Mouse (Mus musculus): ENCODE results near the gene Vax1. TPM values are rescaled to one million over a fixed set of nuclear protein-coding genes. Genes with fewer than 3 reads are reported as not detected.

The Vax1 gene
- polyA plus RNA-seq, 1 experiment from 2014 or later, result not detected

GRCm38 (mm10) chr19:59184000-59184399 is 14.1 kb upstream of the Vax1 start:
- ATAC-seq (ENCODE audit: insufficient number of reproducible peaks, insufficient read depth, low FRiP score, low read depth), result no peak

GRCm38 (mm10) chr19:59173341-59174015 is 3.6 kb upstream of the Vax1 start:
- Histone ChIP-seq H3K36me3 (ENCODE audit: control insufficient read depth, insufficient read depth, low read length) (no peaks in the 10 kb centered on the region), H3K9ac (ENCODE audit: low read length) (no peak overlapping the region), H3K4me2 (ENCODE audit: low read length) (no peak overlapping the region), H3K4me1 (ENCODE audit: control insufficient read depth in 2 of 2, insufficient read depth in 2 of 2, low read length in 2 of 2) (peaks cover 4 to 10% of the 10 kb centered on the region in 2 experiments; a peak in 3 of 4 replicates), H3K27me3 (ENCODE audit: control insufficient read depth, insufficient read depth, low read length) (peaks cover 92% of the 10 kb centered on the region), H3K27ac (replicated peaks in 1 of 2; ENCODE audit: control insufficient read depth in 1 of 2, insufficient read depth in 1 of 2, low read depth in 2 of 2, low read length in 2 of 2) (no peak overlapping the region), H3K9me3 (ENCODE audit: control insufficient read depth, low read length) (no peaks in the 10 kb centered on the region), H3K4me3 (ENCODE audit: control insufficient read depth in 1 of 2, insufficient read depth in 1 of 2, low read depth in 1 of 2, low read length in 2 of 2) (no peak overlapping the region)
- 18% methylated on average over 6 of the region's 6 CpGs for WGBS
- ATAC-seq (ENCODE audit: insufficient number of reproducible peaks, insufficient read depth, low FRiP score, low read depth), result no peak

More at GRCm38 (mm10) chr19:59184000-59184399, 14.1 kb upstream of the Vax1 start:
- peaks cover 48% of the 10 kb centered on the region for H3K27me3 ChIP-seq (ENCODE audit: control insufficient read depth, insufficient read depth, low read length)
- H3K4me1 ChIP-seq (ENCODE audit: control insufficient read depth in 2 of 2, insufficient read depth in 2 of 2, low read length in 2 of 2), result peaks cover 0 to 2% of the 10 kb centered on the region in 2 experiments; a peak in 3 of 4 replicates
- 18% methylated on average over 3 of the region's 3 CpGs for WGBS
- H3K4me3 ChIP-seq (ENCODE audit: control insufficient read depth in 1 of 2, insufficient read depth in 1 of 2, low read depth in 1 of 2, low read length in 2 of 2), result no peak overlapping the region
- H3K36me3 ChIP-seq (ENCODE audit: control insufficient read depth, insufficient read depth, low read length), result no peaks in the 10 kb centered on the region
- no peak overlapping the region for H3K9ac ChIP-seq (ENCODE audit: low read length)
- no peaks in the 10 kb centered on the region for H3K9me3 ChIP-seq (ENCODE audit: control insufficient read depth, low read length)
- no peak overlapping the region for H3K27ac ChIP-seq (replicated peaks in 1 of 2; ENCODE audit: control insufficient read depth in 1 of 2, insufficient read depth in 1 of 2, low read depth in 2 of 2, low read length in 2 of 2)
- H3K4me2 ChIP-seq (ENCODE audit: low read length), result no peak overlapping the region

- H3K4me2 ChIP-seq (ENCODE audit: low read length), result no peak overlapping the region
- H3K9ac ChIP-seq (ENCODE audit: low read length), result no peak overlapping the region
- no peak overlapping the region for H3K27ac ChIP-seq (replicated peaks in 1 of 2; ENCODE audit: control insufficient read depth in 1 of 2, insufficient read depth in 1 of 2, low read depth in 2 of 2, low read length in 2 of 2)
- no peaks in the 10 kb centered on the region for H3K36me3 ChIP-seq (ENCODE audit: control insufficient read depth, insufficient read depth, low read length)
- H3K9me3 ChIP-seq (ENCODE audit: control insufficient read depth, low read length), result no peaks in the 10 kb centered on the region
- H3K27me3 ChIP-seq (ENCODE audit: control insufficient read depth, insufficient read depth, low read length), result peaks cover 94% of the 10 kb centered on the region
- H3K4me1 ChIP-seq (ENCODE audit: control insufficient read depth in 2 of 2, insufficient read depth in 2 of 2, low read length in 2 of 2), result peaks cover 4 to 10% of the 10 kb centered on the region in 2 experiments; a peak in 3 of 4 replicates
- no peak overlapping the region for H3K4me3 ChIP-seq (ENCODE audit: control insufficient read depth in 1 of 2, insufficient read depth in 1 of 2, low read depth in 1 of 2, low read length in 2 of 2)
- ATAC-seq (ENCODE audit: insufficient number of reproducible peaks, insufficient read depth, low FRiP score, low read depth), result no peak
- WGBS, result 5% methylated on average over 3 of the region's 3 CpGs
Observed at GRCm38 (mm10) chr19:59172781-59173180, 2.9 kb upstream of the Vax1 start.

- H3K9ac ChIP-seq (ENCODE audit: low read length), result no peak overlapping the region
- under 1% methylated on average over 19 of the region's 19 CpGs for WGBS
- H3K27ac ChIP-seq (replicated peaks in 1 of 2; ENCODE audit: control insufficient read depth in 1 of 2, insufficient read depth in 1 of 2, low read depth in 2 of 2, low read length in 2 of 2), result no peak overlapping the region
- H3K4me3 ChIP-seq (ENCODE audit: control insufficient read depth in 1 of 2, insufficient read depth in 1 of 2, low read depth in 1 of 2, low read length in 2 of 2), result 0 out of 4 replicates have a peak overlapping the region, but pooled peaks of 1 of the 2 experiments have one; percentile 7
- no peaks in the 10 kb centered on the region for H3K9me3 ChIP-seq (ENCODE audit: control insufficient read depth, low read length)
- H3K36me3 ChIP-seq (ENCODE audit: control insufficient read depth, insufficient read depth, low read length), result no peaks in the 10 kb centered on the region
- ATAC-seq (ENCODE audit: insufficient number of reproducible peaks, insufficient read depth, low FRiP score, low read depth), result no peak
- peaks cover 94% of the 10 kb centered on the region for H3K27me3 ChIP-seq (ENCODE audit: control insufficient read depth, insufficient read depth, low read length)
- peaks cover 4 to 10% of the 10 kb centered on the region in 2 experiments; a peak in 3 of 4 replicates for H3K4me1 ChIP-seq (ENCODE audit: control insufficient read depth in 2 of 2, insufficient read depth in 2 of 2, low read length in 2 of 2)
- H3K4me2 ChIP-seq (ENCODE audit: low read length), result no peak overlapping the region
Observed at GRCm38 (mm10) chr19:59171871-59172245, 2.0 kb upstream of the Vax1 start.

- Histone ChIP-seq H3K27me3 (ENCODE audit: control insufficient read depth, insufficient read depth, low read length) (peaks cover 97% of the 10 kb centered on the region), H3K4me1 (ENCODE audit: control insufficient read depth in 2 of 2, insufficient read depth in 2 of 2, low read length in 2 of 2) (peaks cover 6 to 15% of the 10 kb centered on the region in 2 experiments; a peak in 3 of 4 replicates), H3K4me3 (ENCODE audit: control insufficient read depth in 1 of 2, insufficient read depth in 1 of 2, low read depth in 1 of 2, low read length in 2 of 2) (peak overlapping the region in 1 of 2 experiments; percentile 7; a peak in 1 of 4 replicates), H3K36me3 (ENCODE audit: control insufficient read depth, insufficient read depth, low read length) (no peaks in the 10 kb centered on the region), H3K9me3 (ENCODE audit: control insufficient read depth, low read length) (no peaks in the 10 kb centered on the region), H3K9ac (ENCODE audit: low read length) (no peak overlapping the region), H3K4me2 (ENCODE audit: low read length) (no peak overlapping the region), H3K27ac (replicated peaks in 1 of 2; ENCODE audit: control insufficient read depth in 1 of 2, insufficient read depth in 1 of 2, low read depth in 2 of 2, low read length in 2 of 2) (no peak overlapping the region)
- peak; percentile 34; the same call in 1 of the 2 replicates for ATAC-seq (ENCODE audit: insufficient number of reproducible peaks, insufficient read depth, low FRiP score, low read depth)
- 1% methylated on average over 36 of the region's 38 CpGs for WGBS
Observed at GRCm38 (mm10) chr19:59171151-59171870, 1.5 kb upstream of the Vax1 start.

- Histone ChIP-seq H3K4me1 (ENCODE audit: control insufficient read depth in 2 of 2, insufficient read depth in 2 of 2, low read length in 2 of 2) (peaks cover 6 to 19% of the 10 kb centered on the region in 2 experiments; a peak in 3 of 4 replicates), H3K9ac (ENCODE audit: low read length) (no peak overlapping the region), H3K4me3 (ENCODE audit: control insufficient read depth in 1 of 2, insufficient read depth in 1 of 2, low read depth in 1 of 2, low read length in 2 of 2) (peak overlapping the region in 1 of 2 experiments; percentile 33; a peak in 1 of 4 replicates), H3K27me3 (ENCODE audit: control insufficient read depth, insufficient read depth, low read length) (peaks cover 97% of the 10 kb centered on the region), H3K9me3 (ENCODE audit: control insufficient read depth, low read length) (no peaks in the 10 kb centered on the region), H3K4me2 (ENCODE audit: low read length) (no peak overlapping the region; the same call in 1 of the 2 replicates), H3K36me3 (ENCODE audit: control insufficient read depth, insufficient read depth, low read length) (no peaks in the 10 kb centered on the region), H3K27ac (replicated peaks in 1 of 2; ENCODE audit: control insufficient read depth in 1 of 2, insufficient read depth in 1 of 2, low read depth in 2 of 2, low read length in 2 of 2) (no peak overlapping the region)
- under 1% methylated on average over 6 of the region's 6 CpGs for WGBS
- no peak for ATAC-seq (ENCODE audit: insufficient number of reproducible peaks, insufficient read depth, low FRiP score, low read depth)
Observed at GRCm38 (mm10) chr19:59170766-59171095, 875 bp upstream of the Vax1 start.

- Histone ChIP-seq H3K27ac (replicated peaks in 1 of 2; ENCODE audit: control insufficient read depth in 1 of 2, insufficient read depth in 1 of 2, low read depth in 2 of 2, low read length in 2 of 2) (no peak overlapping the region), H3K9me3 (ENCODE audit: control insufficient read depth, low read length) (no peaks in the 10 kb centered on the region), H3K27me3 (ENCODE audit: control insufficient read depth, insufficient read depth, low read length) (peaks cover 97% of the 10 kb centered on the region), H3K36me3 (ENCODE audit: control insufficient read depth, insufficient read depth, low read length) (no peaks in the 10 kb centered on the region), H3K4me3 (ENCODE audit: control insufficient read depth in 1 of 2, insufficient read depth in 1 of 2, low read depth in 1 of 2, low read length in 2 of 2) (peak overlapping the region; percentile 7 to 33), H3K4me2 (ENCODE audit: low read length) (peak overlapping the region; percentile 57), H3K4me1 (ENCODE audit: control insufficient read depth in 2 of 2, insufficient read depth in 2 of 2, low read length in 2 of 2) (peaks cover 6 to 19% of the 10 kb centered on the region in 2 experiments; a peak in 3 of 4 replicates), H3K9ac (ENCODE audit: low read length) (peak overlapping the region; percentile 16; the same call in 1 of the 2 replicates)
- no peak for ATAC-seq (ENCODE audit: insufficient number of reproducible peaks, insufficient read depth, low FRiP score, low read depth)
- under 1% methylated on average over 63 of the region's 65 CpGs for WGBS
Observed at GRCm38 (mm10) chr19:59169143-59169935, 517 bp downstream of the Vax1 start.
